Mouse (Mus musculus): Measurements from ENCODE around the gene Hsf5. TPM values are rescaled to one million over a fixed set of nuclear protein-coding genes. Genes with fewer than 3 reads are reported as not detected.
A peak's percentile ranks its signal among the peaks of the same experiment; 100 is the strongest.

Hsf5 gene
- polyA plus RNA-seq, 1 experiment from 2014 or later = 0.15 TPM

DNA sequence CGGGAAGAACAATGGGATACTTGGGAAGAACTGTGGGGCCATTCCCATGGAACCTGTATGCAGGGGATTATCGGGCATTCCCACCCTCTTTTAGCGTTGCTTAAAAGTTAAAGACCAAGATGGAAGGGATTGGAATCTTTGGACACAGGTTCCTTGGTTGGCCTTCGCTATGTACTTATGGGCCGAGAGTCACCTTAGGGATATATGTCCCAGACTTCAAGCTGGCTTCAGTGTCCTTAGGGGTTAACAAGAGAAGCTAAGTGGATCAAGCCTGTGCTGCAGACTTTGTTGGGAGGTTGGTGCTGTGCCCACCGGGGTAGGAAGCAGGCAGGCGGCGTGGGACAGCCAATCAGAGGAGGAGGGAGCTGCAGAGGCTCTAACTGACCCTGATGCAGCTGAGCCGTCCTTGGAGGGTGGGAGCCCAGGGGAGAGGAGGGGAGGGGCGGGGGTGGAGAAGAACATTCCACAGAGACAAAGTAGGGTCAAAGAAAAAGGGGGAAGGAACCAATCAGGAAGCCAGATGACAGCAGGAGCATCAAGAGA is 36.4 kb upstream of the Hsf5 start:
- ATAC-seq (ENCODE audit: borderline replicate concordance, extremely low read depth, low FRiP score, low TSS enrichment) = no peak
- Histone ChIP-seq H3K27ac (peak overlapping the region; percentile 84), H3K27me3 (no peaks in the 10 kb centered on the region), H3K9ac (no peak overlapping the region), H3K36me3 (no peaks in the 10 kb centered on the region), H3K4me2 (peak overlapping the region; percentile 82), H3K9me3 (no peaks in the 10 kb centered on the region), H3K4me1 (peaks cover 54% of the 10 kb centered on the region), H3K4me3 (no peak overlapping the region)
- WGBS = 48% methylated on average over 9 of the region's 10 CpGs

DNA sequence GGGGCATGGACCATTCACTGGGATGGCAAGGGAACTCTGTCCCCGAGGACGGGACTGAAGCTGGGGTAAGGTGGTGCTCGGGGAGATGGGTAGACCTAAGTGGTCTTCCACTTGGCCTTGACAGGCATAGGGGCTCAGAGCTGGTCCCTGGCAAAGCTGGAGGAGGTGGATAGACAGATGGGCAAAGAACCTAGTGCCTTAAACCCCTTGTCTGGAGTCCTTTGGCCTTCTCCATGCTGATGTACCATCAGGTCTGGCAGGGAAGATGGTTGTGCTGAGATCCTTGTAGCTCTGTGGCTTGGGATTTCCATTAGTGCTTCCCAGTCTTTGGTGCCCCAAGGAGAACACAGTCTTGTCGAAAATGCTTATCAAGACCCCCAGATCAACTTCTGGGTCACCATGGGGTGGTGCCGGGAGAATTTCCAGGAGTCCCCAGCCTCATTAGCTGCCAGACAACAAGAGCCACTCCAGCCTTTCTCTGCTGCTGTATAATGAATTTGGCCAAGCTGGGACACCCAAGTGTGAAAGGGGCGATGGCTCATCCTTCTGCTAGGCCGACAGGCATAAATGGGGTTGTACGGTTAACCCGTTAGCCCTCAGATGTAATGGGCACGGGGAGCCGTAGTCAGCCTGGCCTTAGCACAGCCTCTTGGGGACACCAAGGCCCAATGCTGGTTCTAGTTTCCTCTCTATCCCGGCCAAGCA is 35.7 kb upstream of the Hsf5 start:
- H3K4me2 ChIP-seq = peak overlapping the region; percentile 82; the same call in 1 of the 2 replicates

GRCm38 (mm10) chr11:87581933-87582710 is 34.8 kb upstream of the Hsf5 start:
- no peak overlapping the region for H3K4me2 ChIP-seq
- peaks cover 61% of the 10 kb centered on the region for H3K4me1 ChIP-seq
- WGBS = 74% methylated on average over 8 of the region's 8 CpGs

More for the DNA sequence above, 35.7 kb upstream of the Hsf5 start:
- no peak overlapping the region for H3K27ac ChIP-seq
- no peak for ATAC-seq (ENCODE audit: borderline replicate concordance, extremely low read depth, low FRiP score, low TSS enrichment)
- WGBS = 87% methylated on average over 12 of the region's 12 CpGs
- no peaks in the 10 kb centered on the region for H3K9me3 ChIP-seq
- H3K36me3 ChIP-seq = no peaks in the 10 kb centered on the region
- H3K4me3 ChIP-seq = no peak overlapping the region
- H3K27me3 ChIP-seq = no peaks in the 10 kb centered on the region
- no peak overlapping the region for H3K9ac ChIP-seq
- H3K4me1 ChIP-seq = peaks cover 56% of the 10 kb centered on the region

DNA sequence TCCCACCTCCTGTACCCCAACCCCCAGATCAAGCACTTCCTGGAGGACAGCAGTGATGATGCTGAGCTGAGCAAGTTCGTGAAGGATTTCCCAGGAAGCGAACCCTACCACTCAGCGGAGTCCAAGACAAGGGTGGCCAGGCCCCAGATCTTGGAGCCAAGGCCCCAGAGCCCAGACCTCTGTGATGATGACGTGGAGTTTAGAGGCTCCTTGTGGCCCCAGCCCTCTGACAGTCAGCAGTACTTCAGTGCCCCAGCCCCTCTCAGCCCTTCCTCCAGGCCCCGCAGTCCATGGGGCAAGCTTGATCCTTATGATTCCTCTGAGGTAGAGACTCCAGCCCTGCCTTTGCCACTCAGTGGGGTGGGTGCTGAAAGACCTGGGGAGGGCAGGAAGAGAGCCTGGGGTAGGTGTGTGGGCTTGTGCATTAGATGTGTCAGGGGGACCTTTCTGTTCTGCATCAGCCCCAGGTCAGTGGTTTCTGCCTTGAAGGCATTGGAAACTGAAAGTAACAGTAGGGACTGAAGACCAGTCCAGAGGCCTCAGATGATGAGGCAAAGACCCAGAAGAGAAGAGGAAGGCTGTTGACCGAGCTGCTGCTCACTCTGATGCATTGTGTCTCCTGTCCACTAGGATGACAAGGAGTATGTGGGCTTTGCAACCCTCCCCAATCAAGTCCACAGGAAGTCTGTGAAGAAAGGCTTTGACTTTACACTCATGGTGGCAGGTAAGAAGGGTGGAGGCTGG is 33.5 kb upstream of the Hsf5 start:
- H3K27ac ChIP-seq = no peak overlapping the region; the same call in 1 of the 2 replicates
- no peak overlapping the region for H3K9ac ChIP-seq
- peaks cover 56% of the 10 kb centered on the region for H3K4me1 ChIP-seq
- no peaks in the 10 kb centered on the region for H3K9me3 ChIP-seq
- H3K27me3 ChIP-seq = no peaks in the 10 kb centered on the region
- H3K4me3 ChIP-seq = no peak overlapping the region
- H3K36me3 ChIP-seq = no peaks in the 10 kb centered on the region
- ATAC-seq (ENCODE audit: borderline replicate concordance, extremely low read depth, low FRiP score, low TSS enrichment) = no peak
- WGBS = 75% methylated on average over 6 of the region's 6 CpGs
- H3K4me2 ChIP-seq = no peak overlapping the region

More at GRCm38 (mm10) chr11:87581933-87582710, 34.8 kb upstream of the Hsf5 start:
- no peak for ATAC-seq (ENCODE audit: borderline replicate concordance, extremely low read depth, low FRiP score, low TSS enrichment)
- no peaks in the 10 kb centered on the region for H3K36me3 ChIP-seq
- no peak overlapping the region for H3K9ac ChIP-seq
- H3K9me3 ChIP-seq = no peaks in the 10 kb centered on the region
- no peaks in the 10 kb centered on the region for H3K27me3 ChIP-seq
- H3K27ac ChIP-seq = no peak overlapping the region
- no peak overlapping the region for H3K4me3 ChIP-seq

DNA sequence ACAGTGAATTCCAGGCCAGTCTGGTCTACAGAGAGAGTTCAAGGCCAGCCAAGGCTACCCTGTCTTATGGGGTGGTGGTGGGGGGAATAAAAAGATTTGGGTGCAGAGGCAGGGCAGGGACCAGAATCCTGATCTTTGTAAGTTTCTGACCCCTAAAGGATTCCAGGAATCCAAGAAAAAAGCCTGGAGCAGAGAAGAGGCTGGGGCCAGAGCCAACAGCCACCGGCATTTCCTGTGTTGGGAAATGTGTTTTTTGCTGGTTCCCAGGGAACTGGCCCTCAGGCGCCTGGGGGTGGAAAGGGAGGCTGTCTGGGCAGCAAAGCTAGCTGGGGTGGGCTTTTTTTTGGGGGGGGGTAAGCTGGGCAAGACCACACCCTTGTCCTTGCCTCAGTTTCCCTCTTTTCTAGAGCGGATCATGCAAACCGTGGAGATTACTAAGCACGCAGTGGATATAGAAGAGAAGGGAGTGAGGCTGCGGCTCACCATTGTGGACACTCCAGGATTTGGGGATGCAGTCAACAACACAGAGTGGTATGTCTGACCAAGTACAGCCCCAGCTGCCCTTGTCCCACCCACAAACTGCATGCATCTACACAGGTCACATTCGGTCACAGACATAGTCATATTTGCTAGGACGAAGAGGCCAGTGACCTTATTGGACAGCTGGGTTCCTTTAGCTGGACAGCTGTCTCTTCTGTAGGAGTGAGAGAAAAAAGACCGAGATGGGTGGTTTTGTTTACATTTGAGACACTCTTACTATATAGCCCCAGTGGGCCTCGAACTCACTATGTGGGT is 32.1 kb upstream of the Hsf5 start:
- peak; percentile 39; the same call in 1 of the 2 replicates for ATAC-seq (ENCODE audit: borderline replicate concordance, extremely low read depth, low FRiP score, low TSS enrichment)
- H3K4me2 ChIP-seq = no peak overlapping the region
- 57% methylated on average over 10 of the region's 10 CpGs for WGBS
- H3K4me1 ChIP-seq = peaks cover 60% of the 10 kb centered on the region
- no peak overlapping the region for H3K9ac ChIP-seq
- H3K27ac ChIP-seq = peak overlapping the region; percentile 85
- no peaks in the 10 kb centered on the region for H3K9me3 ChIP-seq
- no peaks in the 10 kb centered on the region for H3K36me3 ChIP-seq
- no peaks in the 10 kb centered on the region for H3K27me3 ChIP-seq
- H3K4me3 ChIP-seq = no peak overlapping the region

GRCm38 (mm10) chr11:87587211-87587874 is 29.6 kb upstream of the Hsf5 start:
- 79% methylated on average over 5 of the region's 5 CpGs for WGBS
- Histone ChIP-seq H3K9me3 (no peaks in the 10 kb centered on the region), H3K27ac (no peak overlapping the region), H3K9ac (no peak overlapping the region), H3K4me2 (no peak overlapping the region), H3K36me3 (no peaks in the 10 kb centered on the region), H3K27me3 (no peaks in the 10 kb centered on the region), H3K4me3 (no peak overlapping the region), H3K4me1 (peaks cover 55% of the 10 kb centered on the region)
- no peak for ATAC-seq (ENCODE audit: borderline replicate concordance, extremely low read depth, low FRiP score, low TSS enrichment)

DNA sequence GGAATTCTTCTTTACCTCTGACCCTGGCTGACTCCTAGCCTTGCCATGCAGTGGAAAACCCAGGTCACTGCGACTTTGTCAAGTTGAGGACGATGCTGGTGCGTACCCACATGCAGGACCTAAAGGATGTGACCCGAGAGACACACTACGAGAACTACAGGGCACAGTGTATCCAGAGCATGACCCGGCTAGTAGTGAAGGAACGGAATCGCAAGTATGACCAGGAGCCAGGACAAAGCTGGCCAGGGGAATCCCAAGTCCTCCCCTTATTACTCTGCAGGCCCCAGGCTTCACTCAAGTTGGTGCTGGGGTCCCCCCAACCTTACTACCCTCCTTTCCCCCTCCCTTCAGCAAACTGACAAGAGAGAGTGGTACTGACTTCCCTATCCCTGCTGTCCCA is 27.4 kb upstream of the Hsf5 start:
- peaks cover 68% of the 10 kb centered on the region for H3K4me1 ChIP-seq
- no peaks in the 10 kb centered on the region for H3K27me3 ChIP-seq
- H3K9me3 ChIP-seq = no peaks in the 10 kb centered on the region
- peak overlapping the region; percentile 67; the same call in 1 of the 2 replicates for H3K4me2 ChIP-seq
- no peak overlapping the region for H3K9ac ChIP-seq
- no peak for ATAC-seq (ENCODE audit: borderline replicate concordance, extremely low read depth, low FRiP score, low TSS enrichment)
- 85% methylated on average over 8 of the region's 8 CpGs for WGBS
- no peak overlapping the region for H3K4me3 ChIP-seq
- H3K36me3 ChIP-seq = 0 out of 2 replicates have a peak, but pooled peaks cover 7% of the 10 kb centered on the region
- H3K27ac ChIP-seq = no peak overlapping the region

- Histone ChIP-seq H3K9me3 (no peaks in the 10 kb centered on the region), H3K36me3 (0 out of 2 replicates have a peak, but pooled peaks cover 7% of the 10 kb centered on the region), H3K4me1 (peaks cover 65% of the 10 kb centered on the region), H3K27me3 (no peaks in the 10 kb centered on the region), H3K9ac (peak overlapping the region; percentile 88), H3K4me3 (peak overlapping the region; percentile 61), H3K27ac (peak overlapping the region; percentile 90), H3K4me2 (peak overlapping the region; percentile 67)
- under 1% methylated on average over 25 of the region's 25 CpGs for WGBS
- no peak for ATAC-seq (ENCODE audit: borderline replicate concordance, extremely low read depth, low FRiP score, low TSS enrichment)
Observed at GRCm38 (mm10) chr11:87590841-87591525, 26.0 kb upstream of the Hsf5 start.

DNA sequence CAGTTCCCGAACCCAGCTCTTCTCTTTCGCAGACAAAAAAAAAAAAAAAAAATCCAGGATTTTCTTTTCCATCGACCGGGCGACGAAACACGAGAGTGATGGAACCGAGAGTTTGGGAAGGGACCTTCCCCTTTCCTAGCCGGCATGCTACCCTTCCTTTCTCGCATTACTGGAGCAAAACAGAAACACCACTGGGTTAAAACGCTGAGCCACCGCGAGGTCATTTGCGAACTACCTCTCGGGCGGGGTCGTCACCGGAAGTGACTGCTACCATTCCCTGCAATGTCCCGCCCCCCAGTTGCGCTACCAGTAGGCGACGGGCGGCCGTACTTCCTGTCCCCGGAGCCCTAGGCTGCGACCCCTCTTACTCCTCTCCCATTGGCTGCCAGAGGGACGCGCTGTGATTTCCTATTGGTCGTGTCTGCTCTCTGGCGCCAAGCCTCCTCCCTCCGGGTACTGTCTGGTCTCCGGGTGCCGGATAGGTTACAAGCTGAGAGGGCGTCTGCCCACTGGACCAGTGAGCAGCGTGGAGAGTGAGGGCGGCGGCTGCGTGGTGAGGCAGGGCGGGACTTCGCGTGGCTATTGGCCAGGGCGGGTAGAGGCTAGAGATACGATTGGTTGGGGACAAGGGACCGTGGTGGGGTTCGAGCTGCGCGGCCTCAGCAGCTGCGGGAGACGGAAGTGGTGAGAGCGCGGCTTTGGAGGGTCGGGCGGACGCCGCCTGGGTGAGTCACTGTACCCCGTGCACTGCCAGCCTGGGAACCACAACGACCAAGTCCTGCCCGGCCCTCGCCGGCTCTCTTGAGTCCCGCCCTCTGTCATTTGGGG is 25.2 kb upstream of the Hsf5 start, which contains the start of gene Mtmr4:
TSS of gene Mtmr4 (plus strand) at position 637 of the 828 bp plus-strand sequence.
- WGBS = under 1% methylated on average over 59 of the region's 61 CpGs
- Histone ChIP-seq H3K4me2 (peak within 1 kb of the TSS; percentile 94), H3K36me3 (peaks cover 8% of the 10 kb centered on the region; the same call in 1 of the 2 replicates), H3K9ac (peak within 1 kb of the TSS; percentile 88), H3K4me1 (peaks cover 71% of the 10 kb centered on the region), H3K27ac (peak within 1 kb of the TSS; percentile 93), H3K4me3 (peak within 1 kb of the TSS; percentile 61), H3K27me3 (no peaks in the 10 kb centered on the region), H3K9me3 (no peaks in the 10 kb centered on the region)
- peak; percentile 97 for ATAC-seq (ENCODE audit: borderline replicate concordance, extremely low read depth, low FRiP score, low TSS enrichment)

All from lung, embryonic 15.5 days (tissue).